ENCODE assay signal across 14 mouse cellular contexts in the genomic region with DNA sequence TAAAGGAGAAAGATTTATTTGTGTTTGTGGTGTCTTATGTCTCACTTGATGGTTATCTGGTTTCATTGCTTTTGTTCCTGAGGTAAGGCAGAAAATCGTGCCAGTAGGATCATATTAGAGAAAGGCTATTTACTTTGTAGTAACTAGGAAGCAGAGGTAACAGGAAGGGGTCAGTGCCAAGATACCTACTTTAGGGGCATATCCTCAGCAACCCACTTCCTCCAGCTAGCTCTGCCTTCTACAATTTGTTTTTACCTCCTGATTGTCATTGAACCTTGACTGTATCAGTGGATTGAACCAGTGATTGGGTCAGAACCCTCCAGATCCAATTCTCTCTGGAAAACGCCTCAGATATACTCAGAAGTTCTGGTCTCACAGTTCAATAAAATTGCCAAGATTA.
"Had no signal": no experiment of that assay in that cellular context is flagged by ENCODE, and none has a peak within 500 bp of the region (broad histone marks: within the 10 kb centered on the region; RNA-seq: fewer than 3 reads in every experiment).

No protein-coding gene starts in this region.

- DNase-seq: kidney, adult 11 months; kidney, adult 8-10 months; kidney, postnatal 14 days; layer of hippocampus, adult 9-11 months; liver, postnatal 0 days; lung, embryonic 14.5 days; lung, postnatal 36 days; midbrain, embryonic 14.5 days; right cerebral cortex, adult 18-20 months; right cerebral cortex, postnatal 14 days; right cerebral cortex, postnatal 4 days; thymus, postnatal 4 days had no signal

- ATAC-seq: intestine, embryonic 15.5 days; liver, postnatal 0 days; lung, postnatal 0 days had no signal
